Mouse (Mus musculus): ENCODE measurements around the gene Cdh1.

Gene Cdh1

DNA sequence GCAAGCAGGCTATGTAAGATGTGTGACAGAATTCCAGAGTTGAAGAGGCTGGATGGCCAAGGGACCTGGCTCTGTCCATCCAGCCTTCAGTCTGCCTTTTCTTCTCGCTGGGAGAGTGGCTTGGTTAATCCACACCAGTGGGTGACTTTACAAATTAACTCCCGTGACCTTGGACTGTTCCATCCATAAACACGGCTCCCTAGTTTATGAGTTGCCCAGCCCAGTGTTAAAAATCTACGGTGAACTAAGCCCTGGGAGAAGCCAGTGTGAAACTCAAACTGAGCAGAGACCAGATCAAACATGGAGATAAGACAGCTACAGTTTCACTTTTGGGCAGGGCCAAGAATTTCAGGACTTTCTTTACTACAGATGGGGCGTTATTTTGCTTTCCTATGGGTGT, 19.9 kb downstream of the Cdh1 start:
- DNase-seq (ENCODE audit: low read depth, low spot score) = no peak

DNA sequence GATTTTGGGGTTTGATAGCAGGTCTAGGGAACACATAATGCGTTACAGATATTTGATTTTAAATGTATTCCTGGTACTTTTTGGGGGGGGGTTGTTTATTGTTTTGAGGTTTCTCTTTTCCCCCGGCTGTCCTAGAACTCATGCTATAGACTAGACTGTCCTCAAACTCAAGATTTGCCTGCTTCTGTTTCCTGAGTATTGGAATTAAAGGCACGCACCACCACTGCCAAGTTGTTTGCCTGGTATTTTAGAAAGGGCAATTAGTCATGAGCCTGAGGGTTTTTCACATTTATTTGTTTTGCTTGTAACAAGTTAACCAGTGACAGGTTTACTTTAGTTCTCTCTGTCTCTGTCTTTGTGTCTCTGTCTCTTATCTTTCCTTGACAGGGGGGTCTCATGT, 20.3 kb downstream of the Cdh1 start:
- DNase-seq (ENCODE audit: low read depth, low spot score) = no peak

DNA sequence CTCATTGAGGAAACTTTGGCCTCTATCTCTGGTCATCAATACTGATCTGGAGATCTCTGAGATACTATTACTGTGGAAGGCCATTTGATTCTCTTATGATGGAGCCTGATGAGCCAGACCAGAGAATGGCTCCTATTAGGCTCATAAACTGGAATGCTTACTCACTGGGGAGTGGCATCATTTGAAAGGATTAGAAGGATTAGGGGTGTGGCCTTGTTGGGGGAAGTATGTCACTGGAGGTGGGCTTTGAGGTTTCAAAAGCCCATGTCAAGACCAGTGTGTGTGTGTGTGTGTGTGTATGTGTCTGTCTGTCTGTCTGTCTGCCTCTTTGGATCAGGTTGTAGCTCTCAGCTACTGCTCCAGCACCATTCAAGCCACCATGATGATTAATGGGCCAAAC, 20.8 kb downstream of the Cdh1 start:
- no peak for DNase-seq (ENCODE audit: low read depth, low spot score)

DNA sequence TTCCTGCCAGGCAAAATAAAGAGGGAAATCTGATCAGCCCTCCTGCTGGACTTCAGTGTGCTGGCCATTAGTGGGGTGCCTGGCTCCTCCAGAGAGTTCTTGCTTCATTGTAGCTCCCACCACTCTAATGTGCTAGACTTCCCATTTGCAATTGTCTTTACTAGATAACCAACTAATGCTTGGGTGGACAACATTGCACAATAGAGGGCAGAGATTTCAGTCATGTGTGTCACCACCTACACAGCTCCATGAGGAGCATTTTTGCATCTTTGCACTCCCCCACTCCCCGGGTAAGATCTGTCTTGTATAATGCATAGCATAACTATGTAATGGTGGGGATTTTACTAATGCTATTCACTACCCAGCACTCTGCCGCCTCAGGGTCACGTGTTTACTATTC, 21.6 kb downstream of the Cdh1 start:
- no peak for DNase-seq (ENCODE audit: low read depth, low spot score)

DNA sequence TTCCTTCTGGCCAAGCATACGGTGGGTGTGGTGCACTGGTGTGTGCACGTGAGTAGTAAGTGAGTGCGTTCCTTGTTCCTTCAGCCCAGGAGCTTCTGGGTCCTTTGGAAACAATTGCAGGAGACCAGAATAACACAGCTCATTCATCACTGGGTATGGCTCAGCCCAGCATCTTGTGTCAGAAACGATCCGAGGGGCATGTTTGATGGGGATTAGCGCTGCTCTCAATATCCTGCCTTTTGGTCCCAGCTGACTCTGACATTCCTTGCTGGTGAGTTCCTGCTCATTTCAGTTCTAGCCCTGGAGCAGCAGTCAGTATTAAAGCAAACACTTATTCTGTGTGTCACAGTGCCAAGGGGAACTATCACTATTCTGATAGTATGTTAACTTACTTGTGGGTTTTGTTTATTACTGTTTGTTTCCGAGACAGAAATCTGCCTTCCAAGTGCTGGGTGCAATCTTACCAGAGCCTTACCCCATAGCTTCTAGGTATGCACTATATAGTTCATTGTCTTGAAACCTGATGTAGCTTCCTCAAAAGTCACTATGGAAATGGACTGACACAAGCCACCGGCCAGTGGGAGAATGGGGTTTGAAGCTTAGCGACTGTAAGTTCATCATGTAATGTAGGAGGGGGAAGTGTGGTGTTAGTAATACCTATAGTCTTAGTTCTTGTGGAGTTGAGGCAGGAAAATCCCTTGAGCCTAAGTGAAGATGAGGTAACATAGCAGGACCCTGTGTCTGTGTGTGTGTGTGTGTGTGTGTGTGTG, 23.1 kb downstream of the Cdh1 start:
- no peak for DNase-seq (ENCODE audit: low read depth, low spot score)

DNA sequence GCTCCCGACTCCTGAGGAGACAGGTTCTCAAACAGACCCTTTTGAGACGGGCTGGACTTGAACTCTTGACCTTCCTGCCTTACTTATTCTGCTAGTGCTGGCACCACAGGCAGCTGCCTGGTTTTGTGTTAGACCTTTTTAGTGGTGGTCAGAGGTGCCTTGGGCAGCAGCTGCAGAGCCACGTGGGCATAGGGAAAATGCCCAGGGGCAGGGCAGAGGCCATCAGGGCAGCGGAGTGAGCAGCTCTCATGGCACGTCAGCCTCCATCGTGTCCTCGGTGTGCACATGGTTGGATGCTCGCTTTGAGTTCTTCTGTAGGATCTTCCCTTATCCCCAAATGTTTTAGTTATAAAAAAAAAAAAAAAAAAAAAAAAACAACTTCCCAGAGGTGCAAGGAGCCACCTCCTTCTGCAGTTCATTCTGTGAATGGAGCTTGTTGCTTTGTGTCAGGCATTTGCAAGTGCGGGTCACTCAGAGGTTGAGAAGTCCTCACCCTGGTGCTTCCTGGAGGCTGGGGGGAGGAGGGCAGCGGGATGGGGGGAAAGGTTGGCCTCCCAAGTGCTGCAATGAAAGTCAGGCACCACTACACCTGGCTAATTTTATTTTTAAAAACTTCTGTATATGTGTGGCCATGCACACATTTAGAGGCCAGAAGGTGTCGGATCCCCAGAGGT, 25.3 kb downstream of the Cdh1 start:
- DNase-seq (ENCODE audit: low read depth, low spot score) = no peak

DNA sequence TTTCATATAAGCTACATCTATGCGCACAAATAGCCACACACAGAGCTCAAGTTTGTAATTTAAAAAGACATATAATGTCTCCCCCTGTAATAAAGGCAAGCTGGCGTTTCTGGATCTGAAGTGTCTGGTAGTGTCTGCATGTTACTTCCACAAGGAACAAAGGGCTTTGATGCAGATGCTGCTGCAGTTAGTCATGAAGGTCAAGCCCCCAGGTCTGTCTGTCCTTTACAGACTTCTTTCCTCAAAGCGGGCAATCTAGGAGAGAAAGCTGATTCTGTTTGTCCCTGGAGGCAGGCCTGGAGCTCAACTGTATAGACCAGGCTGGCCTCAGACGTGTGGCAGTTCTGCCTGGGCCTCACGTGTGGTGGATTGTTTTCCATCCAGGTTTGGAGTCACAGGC, 26.3 kb downstream of the Cdh1 start:
- no peak for DNase-seq (ENCODE audit: low read depth, low spot score)

DNA sequence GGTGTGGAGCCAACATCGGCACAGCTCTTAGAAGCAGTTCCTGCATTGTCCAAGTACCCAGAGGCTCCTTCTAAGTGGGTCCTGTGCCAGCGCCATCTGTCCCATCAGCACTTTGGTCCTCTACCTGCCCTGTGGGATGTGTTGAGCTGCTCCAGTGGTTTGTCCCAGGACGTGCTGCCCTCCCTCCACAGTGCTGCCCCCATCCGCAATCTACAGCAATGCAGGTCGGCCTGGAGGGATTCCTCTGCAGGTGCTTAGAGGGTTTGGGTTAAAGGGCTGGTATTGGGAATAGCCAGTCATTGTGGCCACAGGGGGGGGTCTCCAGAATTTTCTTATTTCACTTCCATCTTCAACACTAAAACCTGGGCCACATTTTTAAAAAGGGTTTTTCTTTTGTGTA, 28.8 kb downstream of the Cdh1 start:
- DNase-seq (ENCODE audit: low read depth, low spot score) = no peak

DNA sequence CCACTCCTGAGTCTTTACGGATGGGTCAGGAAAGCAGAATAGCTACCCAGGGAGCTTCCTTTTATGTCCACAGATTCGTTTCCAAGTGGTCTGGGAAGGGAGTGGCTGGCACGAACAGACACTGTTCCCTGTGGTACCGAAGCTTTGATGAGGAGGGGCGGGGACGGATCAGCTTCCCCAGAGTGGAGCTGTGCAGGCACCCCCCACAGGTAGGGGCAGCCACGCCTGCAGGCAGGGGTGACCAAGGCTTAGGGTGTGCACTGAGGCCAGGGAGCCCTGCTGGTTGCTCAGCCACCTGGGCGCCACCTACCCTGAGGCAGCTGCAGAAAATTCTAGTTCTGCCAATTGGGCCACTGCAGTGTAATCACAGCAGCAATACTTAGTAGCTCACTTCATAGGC, 29.5 kb downstream of the Cdh1 start:
- DNase-seq (ENCODE audit: low read depth, low spot score) = no peak

DNA sequence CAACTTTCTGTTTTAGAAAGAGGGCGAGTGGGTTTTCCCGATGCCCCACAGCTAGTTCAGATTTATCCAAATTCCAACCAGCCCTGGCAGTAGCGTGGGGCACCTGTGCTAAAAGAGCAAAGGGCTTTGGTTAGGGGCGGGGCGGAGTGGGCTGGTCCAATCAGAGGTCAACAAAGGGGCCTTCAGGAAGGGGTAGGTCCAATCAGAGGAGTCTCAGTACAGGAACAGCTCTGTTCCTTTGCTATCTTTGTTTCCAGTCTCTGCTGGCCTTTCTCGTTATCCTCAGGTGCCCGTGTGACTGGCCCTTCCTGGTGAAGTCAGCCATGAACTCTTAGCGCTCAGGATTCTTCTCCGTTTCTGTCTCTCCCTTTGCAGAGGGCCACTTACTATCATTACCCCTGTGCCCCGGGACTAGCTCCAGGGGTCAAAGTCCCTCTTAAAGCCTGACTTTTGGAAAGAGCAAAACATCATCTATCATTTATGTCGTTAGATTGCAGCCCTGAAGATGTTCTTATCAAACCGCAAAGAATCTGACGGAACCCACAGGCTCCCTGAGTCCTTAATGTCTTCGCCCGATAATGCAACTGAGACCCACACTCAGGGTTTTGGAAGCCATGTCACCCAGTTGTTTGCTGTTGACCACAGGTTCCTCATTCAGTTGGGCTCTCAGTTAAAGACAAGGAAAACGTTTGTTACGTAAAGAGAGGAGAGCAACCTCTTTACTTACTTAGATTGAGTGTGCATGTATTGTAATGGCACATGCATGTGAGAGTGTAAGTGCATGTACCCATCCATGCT, 30.4 kb downstream of the Cdh1 start:
- no peak for DNase-seq (ENCODE audit: low read depth, low spot score)

DNA sequence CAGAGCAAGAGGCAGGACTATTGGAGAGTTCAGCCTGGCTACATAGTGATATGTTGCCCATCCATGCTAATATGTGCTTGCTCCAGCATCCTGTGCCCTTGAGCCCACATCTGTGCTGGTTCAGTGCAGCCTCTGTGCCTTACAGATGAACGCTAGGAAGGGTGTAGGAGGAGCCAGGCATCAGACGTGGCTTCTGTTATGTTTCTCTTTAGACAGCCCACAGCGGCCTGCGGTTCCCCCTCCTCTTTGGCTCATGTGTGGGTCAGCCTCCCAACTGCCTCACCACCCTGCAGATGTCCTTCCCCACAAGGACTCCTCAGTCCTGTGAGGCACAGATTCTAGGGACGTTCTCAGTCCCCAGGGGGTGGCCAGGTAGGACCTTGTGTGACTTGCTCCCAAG, 32.1 kb downstream of the Cdh1 start:
- DNase-seq (ENCODE audit: low read depth, low spot score) = no peak

DNA sequence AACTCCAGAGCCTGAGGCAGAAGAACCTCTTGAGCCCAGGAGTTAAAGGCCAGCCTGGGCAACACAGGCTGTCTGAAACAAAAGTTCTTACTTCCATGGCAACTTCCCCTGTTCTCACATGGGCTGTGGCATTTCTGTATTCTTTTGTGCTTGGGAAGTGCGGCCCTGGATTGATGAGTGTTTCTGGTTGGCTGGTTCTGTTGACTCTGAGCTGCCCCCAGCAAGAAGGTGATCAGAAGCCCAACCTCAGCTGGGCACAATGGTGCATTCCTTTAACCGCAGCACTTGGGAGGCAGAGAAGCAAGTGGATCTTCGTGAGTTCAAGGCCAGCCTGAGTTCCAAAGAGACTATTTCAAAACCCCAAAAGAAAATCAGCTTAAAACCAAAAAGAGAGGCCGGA, 34.3 kb downstream of the Cdh1 start:
- no peak for DNase-seq (ENCODE audit: low read depth, low spot score)

DNA sequence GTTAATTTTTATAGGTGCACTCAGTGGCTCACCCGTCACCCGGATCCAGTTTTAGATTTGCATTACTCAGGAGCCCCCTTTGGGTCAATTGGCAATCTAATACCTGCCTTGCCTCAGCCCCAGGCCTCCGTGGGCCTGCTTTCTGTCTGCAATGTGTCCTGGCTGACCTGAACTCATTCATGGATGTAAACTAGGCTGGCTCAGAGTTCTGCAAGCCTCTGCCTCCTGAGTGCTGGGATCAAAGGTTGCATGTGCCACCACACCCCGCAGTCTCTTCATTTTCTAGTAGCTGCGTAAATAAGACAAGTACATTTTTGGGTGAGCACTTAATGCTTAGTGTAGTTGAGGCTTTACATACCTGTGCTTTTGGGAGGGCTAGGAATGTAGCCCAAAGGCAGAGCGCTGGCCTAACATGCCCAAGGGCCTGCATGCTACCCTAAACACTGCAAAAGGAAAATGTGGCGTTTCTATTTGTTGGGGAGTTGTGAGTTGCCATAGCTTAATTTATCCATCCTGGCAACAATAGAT, 35.7 kb downstream of the Cdh1 start:
- no peak for DNase-seq (ENCODE audit: low read depth, low spot score)

DNA sequence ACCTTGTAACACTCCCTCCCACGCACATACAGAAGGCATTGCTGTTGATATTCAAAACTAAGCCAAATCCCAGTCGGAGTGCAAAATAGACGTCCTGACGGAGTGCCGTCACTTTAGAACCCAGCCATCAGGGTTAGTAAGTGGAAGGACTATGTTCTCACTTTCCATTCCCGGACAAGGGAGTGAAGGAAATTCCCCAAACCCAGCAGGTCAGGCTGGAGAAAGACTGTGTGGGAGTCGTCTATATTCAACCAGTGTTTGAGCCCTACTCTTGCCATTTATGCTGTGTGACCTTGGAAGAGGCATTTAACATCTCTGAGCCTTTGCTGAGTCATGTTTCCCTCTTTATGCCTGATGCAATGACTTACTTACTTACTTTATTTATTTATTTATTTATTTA, 37.1 kb downstream of the Cdh1 start:
- no peak for DNase-seq (ENCODE audit: low read depth, low spot score)

DNA sequence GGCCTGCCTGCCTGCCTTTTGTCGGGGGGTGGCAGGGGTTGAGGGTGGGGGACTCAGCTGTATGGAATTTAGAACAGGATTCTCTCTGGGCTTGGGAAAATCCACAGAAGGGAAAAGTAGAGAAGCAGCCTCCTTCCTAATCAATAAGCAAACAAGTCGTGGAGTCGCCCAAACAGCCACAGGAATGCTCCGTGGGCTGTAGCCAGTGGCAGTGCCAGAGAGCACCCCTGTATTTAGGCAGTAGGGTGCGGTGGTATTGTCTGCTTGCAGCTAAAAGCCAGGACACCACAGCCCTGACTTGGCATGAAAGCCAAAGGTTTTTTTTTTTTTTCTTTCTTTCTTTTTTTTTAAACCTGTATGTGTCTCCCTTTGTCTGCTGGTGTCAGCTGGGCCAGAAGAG, 37.8 kb downstream of the Cdh1 start:
- DNase-seq (ENCODE audit: low read depth, low spot score) = no peak

DNA sequence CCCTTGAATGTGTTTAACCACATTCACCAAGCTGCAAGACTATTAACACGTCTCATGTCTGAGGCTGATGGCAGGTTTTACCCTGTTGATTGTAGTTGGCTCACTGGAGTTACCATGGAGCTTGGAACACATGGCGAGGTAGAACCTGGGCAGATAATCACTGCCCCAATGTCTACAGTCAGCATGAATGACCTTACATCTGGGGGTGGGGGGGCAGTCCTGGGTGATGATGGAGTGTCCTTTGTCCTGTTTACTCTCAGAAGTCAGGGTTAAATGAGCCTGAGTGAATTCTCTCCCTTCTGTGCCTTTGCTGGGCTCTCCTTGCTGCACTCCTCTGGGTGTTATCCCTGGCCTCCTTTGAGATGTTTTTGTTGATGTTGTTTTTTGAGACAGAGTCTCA, 39.0 kb downstream of the Cdh1 start:
- DNase-seq (ENCODE audit: low read depth, low spot score) = no peak

DNA sequence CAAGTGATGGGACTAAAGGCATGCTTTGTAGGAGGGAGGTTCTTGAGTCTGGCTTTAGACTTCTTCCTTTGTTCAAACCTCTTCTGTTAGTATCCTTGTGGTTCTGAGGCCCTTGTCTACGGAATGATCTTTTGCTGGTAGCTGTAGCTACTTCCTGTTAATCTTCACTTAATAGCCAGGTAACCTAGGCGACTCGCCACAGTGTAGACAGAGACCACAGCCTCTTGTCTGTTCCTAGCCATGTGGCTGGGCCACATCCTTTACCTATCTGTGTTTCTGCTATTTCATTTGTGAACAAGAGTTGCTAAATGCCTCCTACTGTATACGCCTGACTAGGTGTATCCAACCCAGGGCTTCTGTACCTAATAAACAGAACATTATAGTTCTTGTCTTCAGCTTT, 39.9 kb downstream of the Cdh1 start:
- no peak for DNase-seq (ENCODE audit: low read depth, low spot score)

DNA sequence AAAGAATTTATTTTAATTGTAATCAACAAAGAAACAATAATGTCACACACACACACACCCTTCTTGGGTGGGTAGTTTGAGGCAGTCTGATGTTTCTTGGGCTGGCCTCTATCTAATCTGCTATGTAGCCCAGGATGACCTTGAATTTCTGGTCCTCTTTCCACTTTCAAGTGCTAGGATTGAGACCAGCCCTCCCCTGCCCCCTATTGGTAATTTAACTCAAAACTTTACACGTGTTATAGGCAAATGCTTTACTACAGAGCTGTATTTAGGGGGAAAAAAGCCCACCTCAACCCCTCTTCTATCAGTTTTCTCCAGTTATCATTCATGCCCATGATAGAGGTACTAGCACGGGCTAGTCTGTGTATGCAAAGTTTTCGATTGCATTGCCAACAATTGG, 41.8 kb downstream of the Cdh1 start:
- peak; percentile 31 for DNase-seq (ENCODE audit: low read depth, low spot score)

DNA sequence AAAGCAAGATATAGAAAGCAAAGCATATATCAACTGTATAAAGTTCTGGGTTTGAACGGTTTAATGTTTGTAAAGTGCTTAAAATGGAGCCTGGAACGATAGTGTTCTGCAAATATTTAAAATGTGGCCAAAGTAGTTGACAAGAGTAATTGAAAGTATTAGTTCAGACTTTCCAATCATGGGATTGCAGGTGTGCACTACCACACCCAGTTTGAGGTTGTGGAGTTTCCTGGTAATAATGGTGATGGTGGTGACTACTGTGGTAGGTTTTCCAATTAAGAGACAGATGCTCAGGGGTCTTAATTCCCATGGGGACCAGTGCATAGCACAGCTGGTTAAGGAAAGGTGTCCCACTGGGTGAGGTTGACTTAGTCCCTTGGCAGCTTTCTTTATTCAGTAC, 43.0 kb downstream of the Cdh1 start:
- DNase-seq (ENCODE audit: low read depth, low spot score) = no peak

DNA sequence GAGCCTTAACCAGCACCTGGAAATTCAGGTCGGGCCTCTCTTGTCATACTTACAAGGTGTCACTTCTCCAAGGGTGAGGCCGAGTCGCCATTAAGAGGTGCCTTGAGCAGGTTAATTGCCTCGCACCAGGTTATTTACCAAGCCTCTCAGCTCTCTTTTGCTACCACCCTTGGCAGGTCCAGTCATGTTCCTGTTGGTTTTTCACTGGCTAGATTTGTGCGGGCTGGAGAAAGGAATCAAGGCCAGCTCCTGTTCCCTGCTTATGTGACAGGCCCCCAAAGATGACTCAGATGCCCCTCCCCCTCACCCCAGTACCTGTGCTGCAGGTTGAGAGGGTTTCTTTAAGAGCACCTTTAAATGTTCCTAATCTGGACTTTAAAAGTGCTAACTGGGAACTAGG, 43.6 kb downstream of the Cdh1 start:
- DNase-seq (ENCODE audit: low read depth, low spot score) = no peak

DNA sequence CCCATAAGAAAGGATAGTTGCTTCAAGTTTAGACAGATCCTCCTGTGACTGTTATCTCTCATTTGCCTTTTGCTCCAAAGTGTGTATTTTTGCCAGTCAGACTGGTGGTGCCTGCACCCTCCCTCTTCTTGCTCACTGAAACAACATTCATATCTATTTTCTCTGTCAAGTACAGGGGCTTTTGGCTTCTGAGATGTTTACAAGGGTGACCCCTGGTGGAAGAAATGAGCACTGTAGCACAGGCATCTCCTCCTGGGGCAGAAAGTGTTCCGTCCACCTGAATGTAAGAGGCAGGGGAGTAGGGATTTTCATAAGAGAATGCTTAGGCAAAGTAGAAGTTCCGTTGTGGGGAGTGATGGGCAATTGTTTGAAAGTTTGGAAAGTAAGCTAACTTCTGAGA, 44.2 kb downstream of the Cdh1 start:
- DNase-seq (ENCODE audit: low read depth, low spot score) = peak; percentile 71

DNA sequence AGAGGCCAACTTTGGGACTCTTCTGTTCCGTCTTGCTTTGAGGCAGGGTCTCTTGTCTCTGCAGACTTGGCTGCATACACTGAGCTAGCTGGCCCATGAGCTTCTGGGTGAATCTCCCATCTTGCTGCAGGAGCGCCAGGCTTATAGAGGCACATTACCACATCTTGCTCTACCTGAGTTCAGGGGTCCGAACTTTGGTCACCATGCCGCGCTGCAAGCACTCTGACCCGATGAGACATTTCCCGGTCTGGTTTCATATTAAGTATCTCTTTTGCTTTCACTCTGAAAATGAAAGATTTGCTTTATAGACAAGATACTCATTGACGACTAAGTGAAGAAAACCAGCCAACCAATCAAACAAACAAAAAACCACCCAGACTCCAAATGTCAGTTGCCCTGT, 45.3 kb downstream of the Cdh1 start:
- DNase-seq (ENCODE audit: low read depth, low spot score) = no peak

DNA sequence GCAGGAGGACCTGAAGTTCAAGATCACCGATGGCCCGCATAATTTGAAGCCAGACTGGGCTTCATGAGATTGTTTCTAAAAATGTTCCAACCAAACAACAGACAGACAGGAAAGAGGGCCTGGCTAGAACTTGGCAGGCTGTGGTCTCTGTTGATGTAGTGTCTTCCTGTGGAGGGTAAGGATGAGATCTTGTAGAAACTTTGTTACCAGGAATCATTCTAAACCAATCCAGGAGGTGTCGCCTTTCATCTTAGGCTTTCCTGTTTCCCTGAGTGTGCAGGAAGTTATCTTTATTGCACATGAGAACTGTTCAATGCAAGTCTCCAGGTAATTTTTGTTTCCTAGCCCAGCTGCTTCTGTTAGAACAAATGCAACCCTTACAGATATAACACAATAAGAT, 48.8 kb downstream of the Cdh1 start:
- DNase-seq (ENCODE audit: low read depth, low spot score) = no peak

Data from A20 (cell line).